Comparison of ENCODE assay signal across 8 mouse cellular contexts in genomic region chr4:133091459-133091785, GRCm38 (mm10). TPM values are rescaled to one million over a fixed set of nuclear protein-coding genes. Genes with fewer than 3 reads are reported as not detected.
DNase-seq lines count a peak whose midpoint lies in the region; ATAC-seq and TF ChIP-seq lines count a peak whose summit lies in the region.

No protein-coding gene starts in this region.

- no peak overlapping the region for H3K4me2 ChIP-seq in embryonic facial prominence, embryonic 11.5 days (ENCODE audit: low read depth, low read length)
- H3K4me2 ChIP-seq in heart, postnatal 0 days (ENCODE audit: low read depth, low read length): no peak overlapping the region
- no peak overlapping the region for H3K4me2 ChIP-seq in midbrain, embryonic 13.5 days (replicated peaks)

- TF ChIP-seq EP300 in heart, postnatal 0 days (IDR thresholded peaks at IDR 0.05; ENCODE audit: low read depth): no peak

- peaks cover 23% of the 10 kb centered on the region for H3K4me1 ChIP-seq in embryonic facial prominence, embryonic 11.5 days (ENCODE audit: control insufficient read depth, insufficient read depth, low read length)
- H3K4me1 ChIP-seq in heart, postnatal 0 days (ENCODE audit: control insufficient read depth, insufficient read depth): peaks cover 72% of the 10 kb centered on the region
- peaks cover 70% of the 10 kb centered on the region for H3K4me1 ChIP-seq in midbrain, embryonic 13.5 days (replicated peaks)

- no peaks in the 10 kb centered on the region for H3K27me3 ChIP-seq in embryonic facial prominence, embryonic 11.5 days (ENCODE audit: control insufficient read depth, insufficient read depth, low read length)
- H3K27me3 ChIP-seq in heart, postnatal 0 days (ENCODE audit: control insufficient read depth, insufficient read depth, low read length): no peaks in the 10 kb centered on the region
- 0 out of 2 replicates have a peak, but pooled peaks cover 6% of the 10 kb centered on the region for H3K27me3 ChIP-seq in midbrain, embryonic 13.5 days

- DNase-seq in layer of hippocampus, adult 9-11 months: peak; percentile 39
- no peak for DNase-seq in layer of hippocampus, adult 18-20 months (ENCODE audit: low spot score in 2 of 2)
- no peak for DNase-seq in embryonic facial prominence, embryonic 11.5 days (ENCODE audit: low spot score)
- DNase-seq in heart, postnatal 0 days (ENCODE audit: low spot score): no peak
- DNase-seq in embryo, embryonic 10.5 days (ENCODE audit: low spot score): no peak
- no peak for DNase-seq in kidney, postnatal 36 days
- DNase-seq in retina, postnatal 1 day: no peak

- H3K9ac ChIP-seq in embryonic facial prominence, embryonic 11.5 days (replicated peaks; ENCODE audit: low read length): no peak overlapping the region
- no peak overlapping the region for H3K9ac ChIP-seq in heart, postnatal 0 days (replicated peaks; ENCODE audit: low read depth, low read length)
- H3K9ac ChIP-seq in midbrain, embryonic 13.5 days (replicated peaks): 0 out of 2 replicates have a peak overlapping the region, but pooled peaks have one; percentile 2

- H3K9me3 ChIP-seq in embryonic facial prominence, embryonic 11.5 days (replicated peaks; ENCODE audit: control insufficient read depth, low read length): no peaks in the 10 kb centered on the region
- no peaks in the 10 kb centered on the region for H3K9me3 ChIP-seq in heart, postnatal 0 days (replicated peaks; ENCODE audit: control insufficient read depth, low read length)
- no peaks in the 10 kb centered on the region for H3K9me3 ChIP-seq in midbrain, embryonic 13.5 days

- no peak overlapping the region for H3K4me3 ChIP-seq in embryonic facial prominence, embryonic 11.5 days (ENCODE audit: low read depth, low read length)
- no peak overlapping the region for H3K4me3 ChIP-seq in heart, postnatal 0 days (ENCODE audit: low read depth, low read length)
- no peak overlapping the region for H3K4me3 ChIP-seq in midbrain, embryonic 13.5 days (replicated peaks)

- no peak for ATAC-seq in embryonic facial prominence, embryonic 11.5 days (replicated peaks; ENCODE audit: insufficient number of reproducible peaks, low FRiP score, low TSS enrichment, low read depth)
- ATAC-seq in heart, postnatal 0 days (ENCODE audit: insufficient read depth, low read depth): no peak; the same call in 1 of the 2 replicates
- ATAC-seq in midbrain, embryonic 13.5 days: no peak

- WGBS in embryonic facial prominence, embryonic 11.5 days: 83% methylated on average over 4 of the region's 4 CpGs
- 18% methylated on average over 4 of the region's 4 CpGs for WGBS in heart, postnatal 0 days
- 75% methylated on average over 4 of the region's 4 CpGs for WGBS in midbrain, embryonic 13.5 days

- no peak for TF ChIP-seq CTCF in heart, postnatal 0 days (IDR thresholded peaks at IDR 0.05; ENCODE audit: low read depth)

- peak overlapping the region; percentile 65 for H3K27ac ChIP-seq in embryonic facial prominence, embryonic 11.5 days (replicated peaks; ENCODE audit: low read depth, low read length)
- peak overlapping the region; percentile 90 for H3K27ac ChIP-seq in heart, postnatal 0 days (ENCODE audit: low read depth)
- peak overlapping the region; percentile 68 for H3K27ac ChIP-seq in midbrain, embryonic 13.5 days

- H3K36me3 ChIP-seq in embryonic facial prominence, embryonic 11.5 days (replicated peaks; ENCODE audit: control insufficient read depth, insufficient read depth, low read depth, low read length): no peaks in the 10 kb centered on the region
- H3K36me3 ChIP-seq in heart, postnatal 0 days (replicated peaks; ENCODE audit: control insufficient read depth, insufficient read depth, low read length): no peaks in the 10 kb centered on the region
- H3K36me3 ChIP-seq in midbrain, embryonic 13.5 days: no peaks in the 10 kb centered on the region

RNA-seq across cellular contexts. Expression of gene Wasf2, which starts 38.9 kb away (rescaled TPM):
- 10 to 100 TPM; 27.4 to 32.6 TPM for total RNA-seq in layer of hippocampus, adult 18-20 months (2021)
- 66.9 and 75.9 TPM in 2 replicates for polyA plus RNA-seq in embryonic facial prominence, embryonic 11.5 days (2014; fragmentation: Nextera tagmentation; extraction: Ambion mirVana)
- 54.5 and 119 TPM in 2 replicates for total RNA-seq in heart, postnatal 0 days (2014; rRNA removed; ENCODE audit: low replicate concordance)
- polyA plus RNA-seq in heart, postnatal 0 days (2015; fragmentation: Nextera tagmentation; extraction: Ambion mirVana): 55.4 and 62.4 TPM in 2 replicates
- polyA plus RNA-seq in midbrain, embryonic 13.5 days (2015; fragmentation: Nextera tagmentation; extraction: Ambion mirVana): 28.8 and 34.2 TPM in 2 replicates
